Mouse (Mus musculus) lung, postnatal 36 days (tissue): ENCODE measurements around the gene Afap1l2.

Experiments
- DNase-seq: peaks from one replicate; pipeline ENCODE4 v3.0.0; 2022; ENCODE audit warnings: mixed read lengths

Afap1l2 gene

DNA sequence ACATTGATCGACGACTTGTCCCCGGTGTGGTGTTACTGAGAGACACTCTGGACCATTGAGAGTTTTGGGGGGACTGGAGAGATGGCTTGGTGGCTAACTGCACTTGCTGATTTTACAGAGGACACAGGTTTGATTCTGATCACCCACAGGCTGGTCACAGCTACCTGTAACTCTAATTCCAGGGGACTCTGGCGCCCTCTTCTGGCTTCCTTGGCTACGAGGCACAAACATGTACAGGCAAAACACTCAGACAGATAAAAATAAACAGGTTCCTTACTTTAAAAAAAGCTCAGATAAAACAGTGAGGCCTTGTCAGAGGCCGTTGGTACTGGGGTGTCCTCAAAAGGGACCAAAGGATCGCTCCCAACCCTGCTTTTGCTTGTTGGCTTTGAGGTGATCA is 72.3 kb downstream of the Afap1l2 start:
- DNase-seq: no peak

DNA sequence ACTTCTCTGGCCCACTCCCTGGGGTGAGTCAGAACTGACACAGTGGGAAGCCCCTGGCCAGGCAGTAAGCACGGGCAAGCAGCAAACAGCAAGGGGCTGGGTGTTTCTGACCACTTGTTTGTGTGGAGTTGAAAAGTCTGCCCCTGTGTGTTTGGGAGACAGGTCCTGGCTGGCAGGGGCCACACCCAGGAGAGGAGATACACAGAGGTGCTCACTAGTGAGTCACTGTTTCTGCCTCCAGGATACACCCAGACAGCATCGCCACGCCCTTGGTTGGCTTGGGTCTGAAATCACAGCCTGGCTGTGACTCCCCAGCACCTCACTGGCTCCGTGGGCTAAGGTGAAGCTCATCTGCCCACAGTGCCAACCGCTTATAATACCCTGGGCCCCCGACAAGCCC is 72.9 kb downstream of the Afap1l2 start:
- DNase-seq: no peak

DNA sequence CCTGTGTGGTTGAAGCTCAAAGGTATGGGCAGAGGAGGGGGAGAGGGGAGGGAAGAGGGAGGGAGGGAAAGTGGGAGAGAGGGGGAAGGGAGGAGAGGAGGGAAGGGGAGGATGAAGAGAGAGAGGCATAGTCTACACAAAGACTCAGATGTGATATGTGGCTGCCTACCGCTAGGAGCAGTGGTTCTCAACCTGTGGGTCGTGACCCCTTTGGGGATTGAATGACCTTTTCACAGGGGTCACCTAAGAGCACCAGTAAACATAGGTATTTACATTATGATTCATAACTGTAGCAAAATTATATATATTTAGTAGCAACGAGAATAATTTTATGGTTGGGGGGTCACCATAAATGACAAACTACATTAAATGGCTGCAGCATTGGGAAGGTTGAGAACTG is 74.2 kb downstream of the Afap1l2 start:
- no peak for DNase-seq

DNA sequence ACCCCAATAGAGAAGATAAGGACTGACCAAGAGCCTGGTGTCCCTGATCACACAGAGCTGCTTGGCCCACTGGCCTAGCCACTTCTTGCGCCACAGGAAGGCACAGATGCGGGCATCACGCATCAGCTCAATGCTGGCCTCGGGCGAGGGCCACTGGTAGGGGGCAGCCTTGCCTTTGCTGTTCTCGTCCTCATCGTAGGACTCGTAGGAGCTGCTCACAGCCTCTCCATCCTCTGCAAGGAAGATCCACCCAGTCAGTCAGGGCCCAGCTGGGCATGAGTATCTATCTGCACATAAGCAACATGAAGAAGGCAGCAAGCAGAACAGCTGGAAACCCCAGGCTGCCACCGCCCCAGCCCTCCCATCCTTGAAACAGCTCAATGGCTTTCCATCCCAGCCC is 78.0 kb downstream of the Afap1l2 start:
- no peak for DNase-seq

DNA sequence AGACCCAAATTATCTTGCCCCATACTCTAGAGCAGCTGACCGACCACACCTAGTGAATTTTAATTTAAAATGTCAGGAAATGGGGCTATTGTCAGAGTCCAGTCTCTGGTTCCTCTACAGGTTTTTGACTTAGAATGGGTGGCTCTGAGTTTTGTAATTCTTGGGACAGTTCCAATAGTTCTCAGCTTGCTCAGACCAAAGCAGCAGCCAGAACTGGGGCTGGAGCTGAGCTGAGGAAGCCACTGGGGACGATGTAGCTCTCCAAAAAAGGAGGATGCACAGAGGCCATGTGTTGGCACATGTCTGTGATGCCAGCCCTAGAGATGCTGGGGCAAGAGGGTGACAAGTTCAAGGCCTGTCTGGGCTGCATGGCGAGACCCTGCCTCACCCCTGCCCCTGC is 78.6 kb downstream of the Afap1l2 start:
- peak; percentile 22 for DNase-seq

DNA sequence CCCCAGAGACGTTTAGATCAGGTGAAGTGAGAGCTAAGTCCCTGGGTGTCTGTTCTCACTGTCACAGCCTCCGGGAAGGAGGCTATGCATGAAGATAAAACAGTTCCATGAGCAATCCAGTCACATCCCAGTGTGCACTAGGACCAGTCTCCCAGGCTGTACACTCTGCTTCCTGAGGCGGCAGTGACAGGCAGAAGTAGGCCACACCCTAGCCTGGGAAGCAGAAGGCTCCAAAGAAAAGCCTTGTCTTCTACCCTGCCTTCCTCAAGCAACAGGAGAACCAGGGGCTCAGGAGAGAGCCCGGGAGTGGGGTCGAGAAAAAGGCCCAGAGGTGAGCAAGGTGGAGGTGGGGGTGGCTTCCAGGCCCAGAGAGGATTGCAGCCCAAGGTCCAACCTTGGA is 86.3 kb downstream of the Afap1l2 start:
- peak; percentile 22 for DNase-seq

DNA sequence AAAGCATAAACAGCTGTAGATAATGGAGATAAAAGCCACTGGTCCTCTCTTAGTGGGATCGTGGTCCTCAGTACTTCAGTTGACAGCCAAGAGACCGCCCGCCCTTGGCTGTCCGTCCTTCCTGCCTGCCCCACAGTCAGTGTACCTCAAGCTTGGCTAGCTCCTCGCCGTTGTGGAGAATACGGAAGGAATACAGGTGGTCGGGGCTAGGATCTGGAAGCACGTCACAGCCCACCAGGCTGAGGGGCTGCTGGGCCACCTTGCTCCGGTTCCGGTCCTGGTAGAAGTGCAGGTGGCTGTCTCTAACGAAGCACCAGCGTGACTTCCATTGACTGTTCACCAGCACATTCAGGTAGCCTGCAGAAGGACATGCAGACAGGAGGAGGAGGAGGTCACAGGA is 87.8 kb downstream of the Afap1l2 start:
- no peak for DNase-seq

DNA sequence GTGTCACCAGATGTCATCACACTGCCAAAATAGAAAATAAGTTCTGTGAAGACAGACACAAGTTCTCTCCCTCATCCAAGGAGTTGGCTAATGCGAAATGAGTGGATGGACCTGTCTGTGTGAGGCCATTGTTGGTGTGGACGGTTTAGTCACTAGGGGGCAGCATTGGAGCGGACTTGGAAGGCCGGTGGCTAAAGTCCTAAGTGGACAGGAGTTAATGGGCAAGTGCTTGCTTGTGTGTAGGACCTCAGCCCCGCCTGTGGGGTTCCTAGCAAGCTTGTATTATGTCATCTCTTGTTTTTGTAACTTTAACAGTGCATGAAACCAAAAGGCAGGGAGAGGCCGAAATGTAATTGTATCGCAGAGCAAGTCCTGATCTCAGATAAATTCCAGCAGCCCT is 88.4 kb downstream of the Afap1l2 start:
- peak; percentile 95 for DNase-seq

DNA sequence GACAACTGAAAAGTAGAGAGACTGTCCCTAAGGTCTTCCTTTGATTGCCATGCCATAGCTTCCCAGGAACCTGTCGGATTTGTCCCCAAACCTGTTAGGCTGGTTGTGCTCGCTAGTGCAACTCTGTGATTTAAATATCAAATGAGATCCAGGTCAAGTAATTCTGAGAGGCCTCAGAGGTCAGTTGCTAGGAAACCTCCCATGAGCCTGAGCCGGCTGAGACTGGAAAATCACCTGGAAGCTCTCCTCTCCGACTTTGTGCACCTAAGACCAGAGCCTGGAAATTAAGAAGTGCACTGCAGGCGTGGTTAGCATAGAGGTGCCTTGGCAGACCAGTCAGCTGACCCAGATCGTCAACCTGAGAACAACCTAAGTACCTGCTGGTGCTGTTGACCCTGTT is 92.9 kb downstream of the Afap1l2 start:
- peak; percentile 89 for DNase-seq

DNA sequence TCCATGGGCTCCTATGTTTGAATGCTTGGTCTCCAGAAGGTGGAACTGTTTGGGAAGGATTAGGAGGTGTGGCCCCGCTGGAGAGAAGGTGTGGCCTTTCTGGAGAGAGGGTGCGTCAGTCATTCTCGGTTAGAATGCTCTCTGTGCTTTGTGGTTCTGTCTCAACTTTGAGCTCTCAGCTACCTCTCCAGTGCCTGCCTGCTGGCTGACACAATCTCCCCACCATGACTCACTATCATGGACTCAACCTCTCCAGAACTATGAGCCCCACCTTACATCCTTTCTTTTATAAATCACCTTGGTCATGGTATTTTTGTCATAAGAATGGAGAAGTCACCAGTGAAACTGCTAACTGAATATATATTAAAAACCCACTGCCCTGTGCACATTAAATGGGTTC is 93.4 kb downstream of the Afap1l2 start:
- DNase-seq: no peak

DNA sequence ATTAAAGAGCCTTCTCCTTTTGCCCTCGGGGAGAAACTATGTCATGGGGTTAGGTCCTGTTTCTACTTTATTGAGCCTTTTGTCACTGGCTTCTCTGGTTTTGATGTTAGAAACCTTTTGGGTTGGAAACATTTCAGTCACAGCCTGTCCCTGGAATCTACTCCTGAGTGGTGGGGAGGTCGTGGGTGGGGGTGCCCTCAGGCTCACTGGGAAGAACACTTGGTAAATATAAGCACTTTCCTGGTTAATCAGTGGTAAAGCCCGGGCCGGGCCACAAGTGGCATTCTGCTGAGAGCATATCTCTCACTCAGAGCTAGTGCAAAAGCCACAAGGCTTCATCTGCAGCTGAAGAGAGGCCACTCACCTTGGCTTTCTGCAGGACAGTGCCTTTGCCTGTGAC is 94.3 kb downstream of the Afap1l2 start:
- DNase-seq: no peak

DNA sequence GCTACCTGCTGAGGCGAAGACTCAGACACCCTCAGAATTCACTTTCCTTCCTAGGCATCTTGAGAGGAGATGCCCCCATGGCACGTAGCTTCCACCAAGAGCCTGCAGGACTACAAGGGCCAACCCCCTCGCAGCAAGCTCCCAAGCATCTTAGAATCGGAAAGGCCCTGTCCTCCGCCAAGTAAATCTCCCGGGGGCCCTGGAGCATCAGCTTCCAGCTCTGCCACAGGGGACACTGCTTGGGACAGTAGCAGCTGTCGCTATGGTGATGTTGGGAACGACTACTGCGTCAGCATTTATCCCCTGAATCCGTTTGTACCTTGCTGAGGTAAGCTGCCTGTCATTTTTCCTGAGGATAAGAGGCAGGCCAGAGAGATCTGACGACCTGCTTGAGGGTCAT is 97.5 kb downstream of the Afap1l2 start:
- no peak for DNase-seq

DNA sequence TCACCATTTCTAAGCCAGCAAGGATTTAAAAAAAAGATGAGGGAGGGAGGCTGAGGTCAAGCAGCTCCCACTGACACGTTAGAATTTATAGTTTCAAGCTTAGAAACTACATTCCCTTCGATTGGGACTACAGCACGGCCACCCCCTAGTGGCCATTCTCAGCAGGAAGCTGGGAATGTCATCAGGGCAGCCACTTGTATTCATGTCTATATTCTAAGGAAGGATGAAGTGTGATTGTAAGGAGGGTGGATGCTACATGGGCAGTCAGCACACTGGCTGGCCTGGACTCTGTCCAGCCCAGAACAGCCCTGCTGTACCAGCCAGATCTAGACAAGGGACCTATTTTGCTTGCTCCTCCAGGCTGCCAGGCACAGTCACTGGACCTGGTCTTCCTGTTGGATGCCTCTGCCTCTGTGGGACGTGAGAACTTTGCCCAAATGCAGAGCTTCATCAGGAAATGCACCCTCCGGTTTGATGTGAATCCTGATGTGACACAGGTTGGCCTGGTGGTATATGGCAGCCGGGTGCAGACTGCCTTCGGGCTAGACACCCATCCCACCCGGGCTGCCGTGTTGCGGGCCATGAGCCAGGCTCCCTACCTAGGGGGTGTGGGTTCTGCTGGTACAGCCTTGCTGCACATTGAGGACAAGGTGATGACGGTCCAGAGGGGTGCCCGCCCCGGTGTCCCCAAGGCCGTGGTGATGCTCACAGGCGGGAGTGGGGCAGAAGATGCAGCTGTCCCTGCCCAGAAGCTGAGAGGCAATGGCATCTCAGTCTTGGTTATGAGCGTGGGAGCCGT is 99.4 kb downstream of the Afap1l2 start:
- DNase-seq: peak; percentile 66

DNA sequence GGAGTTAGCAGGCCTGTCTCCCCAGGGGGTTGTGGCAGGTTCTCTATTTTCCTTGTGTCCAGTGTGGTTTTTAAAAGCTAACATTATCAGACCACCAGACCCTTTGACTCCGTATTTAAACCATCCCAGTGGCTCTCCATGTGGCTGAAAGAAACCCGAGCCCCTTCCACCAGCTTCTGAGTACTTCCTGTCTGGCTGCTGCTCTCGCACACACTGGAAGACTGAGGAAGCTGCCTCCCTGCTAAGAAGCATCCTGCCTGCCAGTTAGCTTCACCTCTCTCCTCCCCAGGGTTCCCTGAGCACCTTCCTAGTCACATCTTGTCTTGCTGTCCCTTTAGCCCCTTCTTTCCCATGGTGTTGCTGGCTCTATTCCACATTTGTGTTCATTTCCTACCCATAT is 100.2 kb downstream of the Afap1l2 start:
- no peak for DNase-seq

DNA sequence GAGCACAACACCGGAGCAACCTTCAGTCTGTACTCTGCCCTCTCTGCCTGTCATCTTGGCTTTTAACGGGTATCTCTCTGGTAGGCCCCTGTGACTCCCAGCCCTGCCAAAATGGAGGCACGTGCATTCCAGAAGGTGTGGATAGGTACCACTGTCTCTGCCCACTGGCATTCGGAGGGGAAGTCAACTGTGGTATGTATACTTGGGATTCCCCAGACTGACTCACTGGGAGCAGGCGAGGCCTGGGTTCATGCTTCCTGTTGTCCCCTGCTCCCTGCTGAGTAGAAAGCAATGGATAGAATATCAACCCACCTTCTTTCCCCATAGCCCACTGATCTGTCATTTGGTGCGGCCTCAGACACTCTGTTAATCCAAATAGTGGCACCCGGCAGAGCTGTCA is 102.6 kb downstream of the Afap1l2 start:
- DNase-seq: no peak

DNA sequence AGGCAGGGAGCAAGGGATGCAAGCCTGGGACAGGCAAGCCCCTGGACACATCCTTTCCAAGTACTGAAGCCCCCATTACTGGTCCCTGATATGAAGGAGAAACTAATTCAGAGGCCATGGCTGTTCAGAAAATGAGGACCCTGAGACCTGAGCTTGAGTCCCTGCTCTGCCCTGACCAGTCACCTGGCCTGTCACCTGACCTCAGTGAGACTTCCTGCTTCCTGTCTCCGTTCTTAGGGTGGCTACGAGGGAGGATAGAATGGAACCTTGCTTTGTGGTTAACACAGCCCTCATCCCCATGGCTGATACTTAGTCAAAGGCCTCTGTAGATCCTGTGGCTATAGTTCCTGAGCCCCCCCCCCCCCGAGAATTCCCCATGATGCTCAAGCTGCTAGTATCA is 103.9 kb downstream of the Afap1l2 start:
- no peak for DNase-seq

DNA sequence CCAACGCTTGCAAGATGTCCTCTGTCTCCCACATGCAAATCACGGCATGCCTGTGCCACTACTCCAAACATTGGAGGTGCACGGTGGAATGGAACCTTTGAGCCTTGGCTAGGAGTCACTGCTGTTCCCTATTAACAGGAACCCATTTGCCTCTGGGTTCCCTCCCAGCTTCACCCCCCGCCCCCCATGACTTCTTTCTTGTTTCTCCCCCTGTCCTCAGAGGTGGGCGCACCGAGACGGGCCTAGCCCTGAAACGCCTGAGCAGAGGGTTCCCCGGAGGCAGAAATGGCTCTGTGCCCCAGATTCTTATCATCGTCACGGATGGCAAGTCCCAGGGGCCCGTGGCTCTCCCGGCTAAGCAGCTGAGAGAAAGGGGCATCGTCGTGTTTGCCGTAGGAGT is 110.4 kb downstream of the Afap1l2 start:
- no peak for DNase-seq

DNA sequence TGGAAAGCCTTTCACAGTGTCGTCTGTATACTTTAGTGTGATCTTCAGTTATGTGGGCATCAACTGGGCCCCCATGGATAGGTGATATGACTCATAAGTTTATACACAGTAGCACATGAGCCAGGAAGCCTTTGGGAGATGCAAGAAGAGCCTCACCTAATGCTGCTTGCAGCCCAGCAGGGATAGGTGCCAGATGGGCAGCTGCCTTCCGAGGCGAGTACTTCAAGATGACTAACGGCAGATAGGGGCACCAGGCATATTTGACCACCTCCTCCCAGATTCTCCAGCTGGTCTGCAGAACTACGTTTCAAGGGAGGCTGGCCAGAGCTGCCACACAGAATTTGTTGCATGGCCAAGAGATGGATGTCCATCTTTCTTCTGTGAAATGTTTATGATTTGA is 114.7 kb downstream of the Afap1l2 start:
- DNase-seq: no peak

DNA sequence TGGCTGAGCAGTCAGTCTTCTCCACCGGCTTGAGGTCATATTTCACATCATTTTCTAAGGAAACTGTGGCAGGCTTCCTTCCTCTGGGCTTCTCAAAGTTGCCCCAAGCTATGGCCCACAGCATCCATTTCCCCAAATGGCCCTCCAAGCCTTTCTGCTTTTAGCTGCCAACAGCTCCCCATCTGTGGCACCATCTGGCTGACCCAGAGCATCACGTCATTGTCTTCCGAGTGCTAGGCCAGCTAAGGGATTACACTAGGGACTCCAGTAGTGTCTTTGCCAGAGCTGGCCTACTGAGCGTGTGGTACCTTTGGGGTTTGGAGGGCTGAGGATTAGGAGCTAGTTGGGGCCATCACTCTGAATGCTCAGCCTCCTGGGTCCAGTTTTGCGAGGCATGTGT is 115.4 kb downstream of the Afap1l2 start:
- no peak for DNase-seq

DNA sequence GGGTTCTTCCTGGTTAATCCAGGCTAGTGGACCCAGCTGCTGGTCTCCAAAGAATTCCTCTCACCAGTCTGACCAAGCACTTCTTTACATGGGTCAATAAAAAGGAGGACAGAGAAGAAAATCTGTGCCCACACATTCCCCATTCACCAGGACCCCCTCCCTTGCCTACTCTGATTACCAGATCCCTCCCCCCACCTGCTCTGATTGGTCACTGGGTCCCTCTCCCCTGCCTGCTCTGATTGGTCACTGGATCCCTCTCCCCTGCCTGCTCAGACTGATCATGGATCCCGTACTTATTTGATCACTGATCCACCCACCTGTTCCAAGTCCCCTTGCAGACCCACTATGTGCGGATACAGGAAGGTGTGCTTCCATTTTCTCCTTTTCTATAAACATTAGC is 116.6 kb downstream of the Afap1l2 start:
- no peak for DNase-seq

DNA sequence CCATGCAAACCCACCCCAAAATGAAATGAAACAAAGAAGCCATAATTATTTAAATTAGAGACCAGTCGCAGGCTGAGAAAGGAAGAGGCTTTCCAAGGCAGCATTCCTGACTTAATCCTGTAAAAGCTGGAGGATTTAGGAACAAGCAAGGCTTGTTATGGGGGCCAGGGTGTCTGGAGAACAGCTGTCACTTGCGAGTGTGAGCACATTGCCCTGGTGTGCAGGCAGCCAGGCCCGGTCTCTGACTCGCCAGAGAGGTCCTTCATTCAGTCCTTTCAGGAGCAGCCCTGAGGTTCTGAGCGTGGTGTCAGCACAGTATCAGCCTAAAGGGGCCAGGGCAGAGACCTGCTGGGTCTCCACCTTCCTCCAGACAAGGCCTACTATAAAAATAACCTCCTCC is 119.4 kb downstream of the Afap1l2 start:
- DNase-seq: no peak

DNA sequence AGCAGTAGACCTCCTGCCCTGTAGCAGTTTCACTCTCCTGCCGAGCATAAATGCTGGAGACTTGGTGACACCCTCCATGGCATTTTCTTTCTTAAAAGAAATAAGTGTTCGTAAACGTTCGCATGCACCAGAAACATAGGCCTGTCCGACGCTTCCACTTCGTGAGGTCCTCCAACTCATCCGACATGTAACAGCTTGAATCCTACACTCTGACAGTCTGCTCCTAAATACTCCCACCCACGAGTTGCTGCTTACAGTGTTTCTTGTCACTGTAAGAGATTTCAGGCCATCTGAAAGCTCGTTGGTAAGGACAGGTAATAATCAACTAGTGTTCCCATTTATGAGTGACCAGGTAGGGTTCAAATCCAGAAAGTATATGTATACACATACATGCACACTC is 120.1 kb downstream of the Afap1l2 start:
- DNase-seq: no peak

DNA sequence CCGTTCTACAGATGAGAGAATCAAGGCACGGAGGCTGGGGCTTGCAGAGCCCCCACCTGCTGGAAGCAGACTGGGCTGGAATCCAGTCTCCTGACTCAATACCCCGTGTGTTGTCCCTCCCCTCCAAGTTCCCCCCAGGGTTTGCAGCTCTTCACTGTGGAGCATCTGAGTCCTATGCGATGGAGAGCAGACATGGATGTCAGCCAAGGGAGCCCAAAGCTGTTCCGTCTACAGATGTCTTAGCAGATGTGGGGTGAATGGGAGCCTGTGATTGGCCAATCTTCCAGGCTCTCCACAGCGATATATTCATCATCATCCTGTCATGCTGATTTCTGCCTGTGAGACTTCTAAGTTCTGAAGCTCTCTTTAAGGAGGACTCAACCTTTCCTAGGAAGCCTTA is 130.7 kb downstream of the Afap1l2 start:
- DNase-seq: no peak

DNA sequence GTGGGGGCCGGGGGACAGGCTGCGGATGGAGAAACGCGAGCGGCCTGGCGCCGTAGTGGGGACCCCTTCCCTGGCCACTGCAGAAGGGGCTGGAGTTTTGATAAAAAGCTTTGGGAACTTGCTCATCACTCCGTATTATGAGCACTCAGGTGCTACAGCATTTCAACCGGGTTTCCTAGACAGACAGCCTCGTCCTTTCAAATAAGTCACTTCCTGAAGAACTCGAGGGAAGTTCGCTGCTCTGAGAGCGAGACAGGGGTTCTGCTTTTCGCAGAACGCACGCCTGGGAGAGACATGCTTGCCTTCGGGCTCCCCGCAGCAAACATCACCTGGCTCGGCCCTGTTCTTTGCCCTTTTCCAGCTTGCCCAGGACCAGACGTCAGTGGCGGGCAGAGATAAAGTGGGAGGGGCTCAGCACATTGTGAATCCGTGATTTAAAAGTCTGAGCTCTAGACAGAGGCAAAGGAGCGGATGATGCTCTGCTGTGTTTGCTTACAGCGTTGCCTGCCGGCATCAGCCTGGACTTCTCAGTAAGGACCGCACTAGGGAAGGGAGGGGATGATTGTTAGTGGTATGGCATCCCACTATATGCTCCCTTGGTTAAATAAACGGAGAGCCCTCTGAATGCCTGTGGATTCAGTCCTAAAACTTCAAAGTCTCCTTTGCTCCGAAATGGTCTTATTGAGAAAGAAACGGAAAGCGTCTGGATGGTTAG is 133.3 kb downstream of the Afap1l2 start:
- no peak for DNase-seq
